Mouse (Mus musculus) spleen, adult 2 months (tissue): ENCODE measurements at regions not wholly inside any gene's neighbourhood (a gene's known extent, or its start where the extent isn't known, plus 50 kb on each side); places are given as distances from the start of the nearest gene placed in this dataset.

Experiments
- CTCF ChIP-seq: fragments of 200-500 bp; IDR thresholded peaks from 2 replicates; pipeline ENCODE4 v1.5.1; 2011; ENCODE audit warnings: mild to moderate bottlenecking, inconsistent platforms; ENCODE audit not compliant: insufficient read depth, insufficient read length, insufficient replicate concordance; ENCODE audit errors: extremely low read depth
- POLR2A ChIP-seq: fragments of 200-500 bp; IDR thresholded peaks from 2 replicates; pipeline ENCODE4 v1.6.1; 2011; ENCODE audit warnings: low read depth, low read length, inconsistent platforms

GRCm38 (mm10) chr14:25059351-25059750 lies 399.6 kb upstream of the Zmiz1 start:
- TF ChIP-seq CTCF (no peak), POLR2A (no peak)
